26 mouse cellular contexts compared by ENCODE assay signal in the genomic region with DNA sequence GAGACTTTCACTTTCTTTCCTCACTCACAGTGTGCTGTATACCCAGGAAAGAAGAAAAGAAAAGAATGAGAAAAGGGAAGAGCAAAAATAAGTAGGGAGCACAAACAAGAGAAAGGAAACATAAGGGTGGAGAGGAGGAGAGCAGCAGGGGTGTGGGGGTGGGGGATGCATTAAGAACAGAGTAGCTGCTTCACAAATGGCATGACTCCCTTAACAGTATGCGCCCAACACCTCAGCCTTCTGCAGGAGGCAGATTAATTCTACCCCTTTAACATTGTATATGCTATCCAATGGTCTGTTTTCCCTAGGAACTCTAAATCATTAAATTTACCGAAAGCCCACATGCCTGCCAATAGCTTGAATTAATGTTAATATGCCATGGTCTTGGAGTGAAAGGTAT.
"Had no signal": no experiment of that assay in that cellular context is flagged by ENCODE, and none has a peak within 500 bp of the region (broad histone marks: within the 10 kb centered on the region; RNA-seq: fewer than 3 reads in every experiment).

No protein-coding gene starts in this region.

- H3K9me3 ChIP-seq: heart, embryonic 13.5 days; heart, embryonic 15.5 days; hindbrain, embryonic 13.5 days; hindbrain, embryonic 15.5 days; kidney, embryonic 15.5 days; limb, embryonic 13.5 days; limb, embryonic 15.5 days; liver, embryonic 12.5 days had no signal

- H3K4me1 ChIP-seq: heart, embryonic 13.5 days; heart, embryonic 15.5 days; hindbrain, embryonic 13.5 days; hindbrain, embryonic 15.5 days; kidney, embryonic 15.5 days; limb, embryonic 13.5 days; limb, embryonic 15.5 days; liver, embryonic 12.5 days had no signal

- H3K27ac ChIP-seq: heart, adult 2 months; heart, embryonic 13.5 days; heart, embryonic 15.5 days; hindbrain, embryonic 13.5 days; hindbrain, embryonic 15.5 days; hindbrain, postnatal 0 days; kidney, embryonic 15.5 days; kidney, postnatal 0 days; limb, embryonic 13.5 days; limb, embryonic 15.5 days; liver, embryonic 12.5 days; liver, embryonic 14.5 days had no signal

- H3K36me3 ChIP-seq: heart, embryonic 13.5 days; heart, embryonic 15.5 days; hindbrain, embryonic 13.5 days; hindbrain, embryonic 15.5 days; kidney, embryonic 15.5 days; limb, embryonic 13.5 days; limb, embryonic 15.5 days; liver, embryonic 12.5 days had no signal

- H3K9ac ChIP-seq: heart, embryonic 13.5 days; heart, embryonic 15.5 days; hindbrain, embryonic 13.5 days; hindbrain, embryonic 15.5 days; kidney, embryonic 15.5 days; limb, embryonic 13.5 days; limb, embryonic 15.5 days; liver, embryonic 12.5 days; liver, embryonic 14.5 days had no signal

- H3K4me2 ChIP-seq: heart, embryonic 11.5 days; heart, embryonic 13.5 days; heart, embryonic 15.5 days; hindbrain, embryonic 13.5 days; hindbrain, embryonic 15.5 days; kidney, embryonic 15.5 days; limb, embryonic 13.5 days; limb, embryonic 15.5 days; liver, embryonic 12.5 days had no signal

- H3K4me3 ChIP-seq: heart, adult 2 months; heart, embryonic 13.5 days; heart, embryonic 15.5 days; hindbrain, embryonic 13.5 days; hindbrain, embryonic 15.5 days; kidney, embryonic 15.5 days; limb, embryonic 13.5 days; limb, embryonic 15.5 days; liver, embryonic 12.5 days had no signal

- H3K27me3 ChIP-seq: heart, embryonic 15.5 days; liver, embryonic 12.5 days had no signal

- ATAC-seq: hindbrain, postnatal 0 days; intestine, embryonic 16.5 days; liver, embryonic 12.5 days had no signal

- DNase-seq: gastrocnemius, postnatal 14 days; gastrocnemius, postnatal 36 days; heart, adult 11 months; heart, adult 2 months; heart, postnatal 14 days; heart, postnatal 36 days; kidney, adult 11 months; kidney, adult 2 months; kidney, adult 9 months; kidney, postnatal 14 days; kidney, postnatal 36 days; layer of hippocampus, postnatal 36 days; left cerebral cortex, postnatal 4 days had no signal
